Mouse (Mus musculus): ENCODE measurements around the gene Gm20518.

Gm20518 gene

GRCm38 (mm10) chr16:17842437-17842836, 49.0 kb downstream of the Gm20518 start:
- DNase-seq (ENCODE audit: low spot score), result no peak

- DNase-seq (ENCODE audit: low spot score), result no peak
Measured at GRCm38 (mm10) chr16:17839976-17840375, 51.5 kb downstream of the Gm20518 start.

DNA sequence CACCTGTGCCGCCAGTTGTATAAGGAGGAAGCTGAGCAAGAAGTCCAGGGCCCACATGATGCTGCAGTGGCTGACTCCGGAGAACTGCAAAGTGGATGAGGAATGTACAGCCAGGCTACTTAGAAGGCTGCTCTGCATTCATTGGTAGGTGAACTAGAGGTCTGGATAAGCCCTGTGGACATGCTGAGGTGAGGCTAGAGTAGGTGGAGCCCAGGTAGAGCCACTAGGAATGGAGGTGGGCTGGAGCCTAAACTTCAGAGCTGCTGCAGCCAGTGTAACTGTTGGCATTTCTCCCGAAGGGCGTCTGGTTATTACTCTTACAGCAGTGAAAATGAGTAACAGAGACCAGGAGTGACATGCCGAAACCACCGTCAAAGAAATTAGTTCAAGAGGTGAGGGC, 53.4 kb downstream of the Gm20518 start, which contains the start of gene Car15:
Gene Car15 (minus strand): TSS at position 314 of the 400 bp plus-strand sequence.
- DNase-seq (ENCODE audit: low spot score), result no peak

DNA sequence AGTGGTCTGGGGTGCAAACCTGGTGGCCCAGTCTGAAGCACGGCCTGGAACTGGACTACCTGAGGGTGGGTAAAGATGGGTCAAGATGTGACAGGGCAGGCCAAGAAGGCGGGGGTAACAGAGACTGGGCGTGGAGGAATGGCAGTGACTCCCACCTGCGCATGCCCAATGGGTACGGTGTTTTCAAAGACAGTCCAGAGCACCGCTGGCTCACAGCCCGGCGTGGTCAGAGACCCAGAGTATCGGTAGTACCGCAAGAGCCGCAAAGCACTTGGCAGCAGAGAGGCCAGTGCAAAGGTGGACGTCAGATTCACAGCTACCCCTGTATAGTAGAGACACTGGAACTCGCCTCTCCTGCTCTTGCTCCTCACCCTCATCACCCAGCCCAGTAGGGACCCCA, 56.0 kb downstream of the Gm20518 start:
- no peak for DNase-seq (ENCODE audit: low spot score)

DNA sequence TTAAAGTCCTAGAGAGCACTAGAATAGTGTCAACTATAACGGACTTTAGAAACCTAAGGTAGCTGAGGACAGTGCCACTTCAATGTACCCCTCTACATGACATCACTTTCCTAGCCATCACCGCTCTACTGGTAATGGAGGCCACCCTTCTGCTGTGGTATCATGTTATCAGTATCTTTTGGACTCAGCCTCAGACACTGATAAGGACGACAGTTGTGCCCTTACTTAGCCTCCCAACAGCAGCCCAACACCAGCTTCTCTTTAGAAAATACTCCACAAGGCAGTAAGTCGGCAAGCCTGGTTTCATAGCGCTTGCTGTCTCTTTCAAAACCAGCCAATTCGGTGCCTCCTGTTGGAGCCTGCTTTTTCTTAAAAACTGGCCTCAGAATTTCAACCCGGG, 56.9 kb downstream of the Gm20518 start:
- no peak for DNase-seq (ENCODE audit: low spot score)

- no peak for DNase-seq (ENCODE audit: low spot score)
Measured at GRCm38 (mm10) chr16:17833681-17834399, 57.6 kb downstream of the Gm20518 start.

GRCm38 (mm10) chr16:17833321-17833680, 58.2 kb downstream of the Gm20518 start:
- DNase-seq (ENCODE audit: low spot score), result no peak

DNA sequence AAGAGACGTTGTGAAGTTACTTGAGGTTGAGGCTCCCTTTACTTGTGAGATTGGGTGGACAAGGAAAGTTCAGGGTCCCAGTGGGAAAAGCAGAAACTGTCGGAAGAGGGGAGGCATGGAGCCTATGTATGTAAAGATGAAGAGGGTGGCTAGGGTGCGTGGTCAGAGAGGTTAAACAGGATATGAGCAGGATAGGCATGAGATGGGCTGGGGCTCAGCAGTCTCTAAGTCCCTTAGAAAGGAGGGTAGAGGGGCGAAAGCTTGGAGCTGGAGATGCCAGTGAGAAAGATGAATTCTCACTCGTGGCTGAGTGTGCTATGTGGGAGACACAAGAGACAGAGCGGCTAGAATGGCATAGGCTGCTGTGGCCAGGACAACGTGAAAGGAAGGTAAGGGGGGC, 58.6 kb downstream of the Gm20518 start, which contains the start of gene B830017H08Rik:
Gene B830017H08Rik (plus strand): TSS at position 301 of the 400 bp plus-strand sequence.
- no peak for DNase-seq (ENCODE audit: low spot score)

DNA sequence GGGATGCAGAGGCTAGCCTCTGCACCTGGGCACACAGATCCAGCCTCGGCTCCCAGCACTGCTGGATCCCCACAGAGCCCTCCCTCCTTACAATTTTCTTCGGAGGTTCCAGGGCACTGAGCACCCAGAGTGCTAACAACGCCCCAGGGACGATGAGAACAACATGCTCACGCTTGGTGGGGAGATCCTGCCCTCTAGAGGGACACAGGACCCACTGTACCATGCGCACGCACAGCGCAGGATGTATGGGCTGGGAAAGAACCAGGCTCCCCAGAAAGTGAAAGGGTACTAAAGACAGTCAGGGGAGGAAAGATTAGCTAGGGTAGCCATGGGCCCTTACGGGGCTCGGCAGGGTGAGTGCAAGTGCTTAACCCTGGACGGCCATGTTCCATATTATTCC, 59.7 kb downstream of the Gm20518 start:
- DNase-seq (ENCODE audit: low spot score), result no peak

GRCm38 (mm10) chr16:17830385-17831178, 60.9 kb downstream of the Gm20518 start:
- DNase-seq (ENCODE audit: low spot score), result no peak

DNA sequence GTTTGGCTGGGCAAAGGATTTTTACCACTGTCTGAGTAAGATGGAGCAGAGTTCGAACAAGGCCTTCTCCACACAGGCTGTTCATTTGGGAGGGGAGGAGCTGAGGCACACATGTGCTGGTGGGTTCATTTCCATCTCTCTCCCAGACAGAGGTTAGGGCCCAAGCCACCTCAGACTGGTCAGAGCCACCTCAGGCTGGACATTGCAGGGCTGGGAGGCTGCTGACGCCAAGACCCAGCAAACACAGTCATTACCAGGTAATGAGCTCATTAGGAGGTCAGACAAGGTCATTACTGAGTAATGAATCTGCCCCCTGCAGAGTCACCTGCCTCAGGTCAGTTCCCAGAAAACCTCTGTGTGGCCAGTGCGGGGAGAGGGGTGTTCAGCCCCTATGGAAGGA, 62.6 kb downstream of the Gm20518 start:
- no peak for DNase-seq (ENCODE audit: low spot score)

- no peak for DNase-seq (ENCODE audit: low spot score)
Measured at GRCm38 (mm10) chr16:17828229-17828628, 63.2 kb downstream of the Gm20518 start.

GRCm38 (mm10) chr16:17826500-17826899, 65.0 kb downstream of the Gm20518 start:
- DNase-seq (ENCODE audit: low spot score), result no peak

DNA sequence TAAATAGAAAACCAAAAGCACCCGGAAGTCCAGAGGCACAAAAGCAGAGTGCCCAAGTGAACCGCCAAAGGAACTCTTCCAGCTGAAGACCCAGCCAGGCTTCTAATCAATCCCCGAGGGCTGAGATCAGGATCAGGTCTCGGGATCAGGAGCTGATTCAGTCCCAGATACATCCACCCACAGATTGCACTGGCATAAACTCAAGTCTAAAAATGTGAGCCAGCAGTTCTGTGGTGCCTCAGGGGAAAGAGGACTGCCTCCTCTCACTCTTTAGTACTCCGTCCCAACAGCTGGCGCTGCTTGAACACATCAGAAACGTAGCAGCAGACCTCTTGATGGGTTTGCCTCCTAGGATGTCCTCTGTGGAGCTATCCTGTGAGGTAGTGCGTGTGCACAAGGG, 74.9 kb downstream of the Gm20518 start:
- no peak for DNase-seq (ENCODE audit: low spot score)

DNA sequence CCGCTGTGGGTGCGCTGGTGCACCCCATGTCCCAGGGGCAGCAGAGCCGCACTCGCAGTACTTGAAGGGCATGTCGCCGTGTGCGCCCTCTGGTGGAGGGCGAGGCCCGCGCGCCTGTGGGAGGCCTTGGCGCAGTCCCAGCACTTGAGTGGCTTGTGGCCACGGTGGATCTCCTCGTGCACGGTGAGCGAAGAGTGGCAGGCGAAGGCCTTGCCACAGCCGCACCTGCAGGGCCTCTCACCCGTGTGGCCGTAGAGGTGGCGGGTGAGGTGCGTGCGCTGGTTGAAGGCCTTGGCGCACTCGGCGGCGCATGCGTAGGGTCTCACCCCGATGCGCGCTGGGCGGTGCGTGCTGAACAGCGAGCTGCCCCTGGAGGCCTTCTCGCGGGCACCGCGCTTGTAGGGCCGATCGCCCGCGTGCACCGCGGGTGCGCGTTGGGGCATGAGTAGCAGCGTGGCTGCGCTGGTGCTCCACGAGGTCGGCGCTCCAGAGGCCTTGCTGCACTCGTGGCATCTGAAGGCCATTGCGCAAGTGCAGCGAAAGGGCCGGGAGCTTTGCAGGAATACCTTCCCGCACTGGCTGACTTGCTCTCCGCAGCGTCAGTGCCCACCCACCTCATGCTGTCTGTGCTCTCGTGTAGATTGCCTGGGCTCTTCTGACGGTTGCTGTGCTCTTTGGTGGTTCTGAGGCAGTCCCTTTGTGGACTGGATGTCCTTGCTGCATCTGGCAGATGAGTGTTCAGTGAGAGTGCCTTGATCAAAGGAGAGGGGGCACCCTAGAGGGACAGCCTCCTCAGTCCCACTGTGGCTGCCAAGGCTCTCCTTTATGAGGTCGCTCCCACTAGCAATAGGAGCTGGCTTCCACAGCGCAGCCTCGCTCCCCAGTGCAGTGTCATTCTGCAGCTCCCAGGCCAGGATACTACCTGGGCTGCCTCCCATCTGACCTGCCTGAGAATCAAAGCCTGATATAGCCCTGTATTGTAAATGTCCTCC, 75.8 kb downstream of the Gm20518 start:
- DNase-seq (ENCODE audit: low spot score), result no peak

DNA sequence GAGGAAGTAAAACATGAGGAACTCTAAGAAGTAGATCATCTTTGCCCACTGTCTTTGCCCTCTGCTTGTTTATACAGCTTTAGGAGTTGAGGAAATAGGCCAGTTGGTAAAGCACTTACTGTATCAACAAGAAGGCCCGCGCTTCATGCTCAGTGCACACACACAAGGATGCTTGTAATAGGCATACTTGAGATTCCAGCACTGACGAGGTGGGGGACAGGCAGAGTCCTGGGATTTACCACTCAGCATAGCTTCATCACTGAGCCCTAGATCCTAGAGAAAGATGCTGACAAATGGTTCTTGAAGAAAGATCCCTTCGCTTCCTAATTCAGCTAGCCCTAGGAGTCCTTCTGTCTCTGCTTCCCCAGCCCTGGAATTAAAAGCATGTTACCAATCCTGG, 78.3 kb downstream of the Gm20518 start:
- DNase-seq (ENCODE audit: low spot score), result no peak

- DNase-seq (ENCODE audit: low spot score), result no peak
Measured at GRCm38 (mm10) chr16:17812120-17812519, 79.4 kb downstream of the Gm20518 start.

DNA sequence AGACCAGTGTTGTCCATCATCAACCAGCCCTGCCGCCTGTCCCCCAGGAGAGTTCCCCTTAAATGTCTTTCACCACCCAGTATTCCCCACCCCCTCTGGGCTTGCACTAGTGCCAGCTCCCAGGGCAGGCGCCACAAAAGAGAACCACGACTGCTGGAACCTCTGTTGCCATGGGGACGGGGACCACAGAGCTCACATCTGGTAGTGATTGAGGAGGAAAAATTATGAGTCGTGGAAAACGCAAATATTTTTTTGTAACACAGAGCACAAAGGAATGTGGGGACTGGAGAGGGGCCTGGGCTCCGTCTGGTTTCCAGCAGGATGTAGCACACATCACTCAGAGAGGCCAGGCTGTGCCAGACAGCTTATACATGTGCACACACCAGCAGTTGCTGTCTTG, 81.8 kb downstream of the Gm20518 start:
- no peak for DNase-seq (ENCODE audit: low spot score)

DNA sequence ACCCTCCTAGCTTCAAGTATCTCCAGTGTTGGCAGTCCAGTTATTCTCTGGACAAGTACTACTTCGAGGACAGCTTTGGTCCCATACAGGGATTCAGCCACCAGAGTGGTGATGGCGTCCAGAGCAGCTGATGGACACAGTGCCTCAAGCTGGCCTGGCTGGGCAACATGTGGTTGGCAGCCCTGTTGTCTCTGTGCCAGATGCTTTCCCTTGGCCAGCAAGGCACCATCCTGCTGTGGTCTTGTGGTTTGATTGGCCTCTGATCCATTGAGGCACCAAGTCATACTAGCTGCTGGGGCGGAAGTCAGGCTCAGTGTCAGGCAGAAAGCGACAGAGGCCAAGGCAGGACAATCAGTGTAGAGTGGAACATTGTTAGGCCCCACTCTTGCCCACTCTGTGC, 82.3 kb downstream of the Gm20518 start:
- no peak for DNase-seq (ENCODE audit: low spot score)

GRCm38 (mm10) chr16:17807192-17808009, 84.1 kb downstream of the Gm20518 start:
- DNase-seq (ENCODE audit: low spot score), result peak; percentile 72

DNA sequence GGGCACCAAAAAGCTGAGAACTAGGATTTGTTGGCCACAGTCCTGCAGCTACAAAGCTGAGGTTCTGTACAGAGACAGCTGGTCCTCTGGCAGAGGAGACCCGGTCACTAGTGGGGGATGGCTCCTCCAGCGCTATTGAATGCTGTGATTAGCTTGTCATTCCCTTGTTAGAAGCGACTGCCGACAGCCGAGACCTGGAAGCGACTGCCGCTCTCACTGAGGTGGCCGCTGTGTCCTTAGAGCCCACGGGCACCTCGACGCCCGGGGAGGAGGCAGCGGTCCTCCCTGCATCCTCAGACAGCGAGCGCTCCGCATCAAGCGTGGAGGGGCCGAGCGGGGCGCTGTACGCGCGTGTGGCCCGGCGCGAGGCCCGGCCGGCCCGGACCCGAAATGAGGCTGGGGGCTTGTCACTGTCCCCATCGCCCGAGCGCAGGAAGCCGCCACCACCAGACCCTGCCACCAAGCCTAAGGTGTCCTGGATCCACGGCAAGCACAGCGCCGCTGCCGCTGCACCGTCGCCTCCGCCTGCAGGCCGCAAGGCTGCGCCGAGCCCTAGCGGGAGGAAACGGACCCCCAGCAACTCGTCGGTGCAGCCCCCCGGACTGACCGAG, 84.8 kb downstream of the Gm20518 start:
- DNase-seq (ENCODE audit: low spot score), result no peak
